Mouse (Mus musculus): ENCODE results near the gene Cntf.

- TF ChIP-seq CTCF (IDR thresholded peaks at IDR 0.05; ENCODE audit: borderline replicate concordance, extremely low read depth, insufficient read depth, insufficient read length) (no peak), POLR2A (IDR thresholded peaks at IDR 0.05; ENCODE audit: borderline replicate concordance, extremely low read depth, insufficient read depth, insufficient read length, poor library complexity, severe bottlenecking) (no peak)
These were observed at the start of gene Cntf for GRCm38 (mm10) chr19:12765308-12765707.
